Mouse (Mus musculus): ENCODE measurements at regions not wholly inside any gene's neighbourhood (a gene's known extent, or its start where the extent isn't known, plus 50 kb on each side); places are given as distances from the start of the nearest gene placed in this dataset.
A peak's percentile ranks its signal among the peaks of the same experiment; 100 is the strongest.

GRCm38 (mm10) chr8:126854121-126855055 lies 91.3 kb downstream of the Tomm20 start:
- DNase-seq, result no peak

- DNase-seq, result peak; percentile 23
Observed at GRCm38 (mm10) chr8:126852663-126853390, 92.8 kb downstream of the Tomm20 start.

- DNase-seq, result no peak
Observed at GRCm38 (mm10) chr8:126852184-126852583, 93.5 kb downstream of the Tomm20 start.

DNA sequence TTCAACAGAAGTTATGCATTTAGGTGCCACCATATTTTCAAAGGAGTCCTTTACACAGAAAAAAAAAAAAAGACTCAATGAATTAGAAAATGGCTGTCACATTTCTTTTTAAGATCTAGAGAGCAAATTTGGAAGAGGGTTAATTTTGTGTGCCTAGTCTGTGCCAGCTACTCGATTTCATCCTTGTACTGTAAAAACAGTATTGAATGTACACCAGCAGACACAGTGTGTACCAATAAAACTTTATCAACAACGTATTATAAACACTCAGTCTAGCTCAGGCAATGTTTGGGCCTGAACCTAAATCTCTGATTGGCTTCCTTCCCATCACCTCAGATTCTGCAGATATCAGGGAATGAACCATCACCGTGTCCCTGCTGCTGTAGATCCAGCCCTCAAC lies 93.9 kb downstream of the Tomm20 start:
- DNase-seq, result no peak

- no peak for DNase-seq
Observed at GRCm38 (mm10) chr8:126850189-126850535, 95.5 kb downstream of the Tomm20 start.

DNA sequence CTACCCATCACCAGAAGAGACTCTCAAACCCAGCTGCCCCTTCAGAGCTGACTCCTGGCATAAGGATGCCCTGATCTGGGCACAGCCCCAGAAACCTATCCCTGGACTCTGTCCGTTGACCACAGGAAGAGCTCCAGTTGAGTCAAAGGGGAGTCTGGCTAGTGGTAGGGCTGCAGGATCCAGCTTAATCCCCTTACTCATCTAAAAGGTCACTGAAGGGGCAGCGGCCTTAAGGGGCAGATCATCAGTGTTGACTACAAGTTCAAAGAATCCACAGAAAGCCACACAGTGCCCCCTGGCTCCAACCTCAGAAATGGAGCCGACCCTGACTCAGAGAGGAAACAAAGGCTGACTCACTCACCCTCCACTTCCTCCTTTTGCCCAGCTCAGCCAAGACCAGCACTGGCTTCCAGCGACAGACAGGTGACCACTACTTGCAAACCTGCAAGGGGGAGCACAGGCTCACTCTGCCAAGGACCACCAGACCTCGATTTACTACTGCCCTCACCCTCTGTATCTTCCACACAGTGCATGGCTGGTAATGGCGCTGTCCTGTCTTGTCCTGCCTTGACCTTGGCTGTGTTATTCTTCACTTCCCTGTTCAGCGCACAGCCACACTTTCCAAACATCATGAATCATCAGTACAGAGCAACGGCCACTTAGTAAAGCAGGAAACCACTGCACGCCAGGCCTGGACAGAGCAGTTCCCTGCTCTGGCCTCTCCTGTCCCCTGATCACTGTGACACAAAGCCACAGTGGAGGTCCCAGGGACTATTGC lies 96.0 kb downstream of the Tomm20 start:
- DNase-seq, result peak; percentile 56

GRCm38 (mm10) chr8:126848369-126849105 lies 97.1 kb downstream of the Tomm20 start:
- no peak for DNase-seq

DNA sequence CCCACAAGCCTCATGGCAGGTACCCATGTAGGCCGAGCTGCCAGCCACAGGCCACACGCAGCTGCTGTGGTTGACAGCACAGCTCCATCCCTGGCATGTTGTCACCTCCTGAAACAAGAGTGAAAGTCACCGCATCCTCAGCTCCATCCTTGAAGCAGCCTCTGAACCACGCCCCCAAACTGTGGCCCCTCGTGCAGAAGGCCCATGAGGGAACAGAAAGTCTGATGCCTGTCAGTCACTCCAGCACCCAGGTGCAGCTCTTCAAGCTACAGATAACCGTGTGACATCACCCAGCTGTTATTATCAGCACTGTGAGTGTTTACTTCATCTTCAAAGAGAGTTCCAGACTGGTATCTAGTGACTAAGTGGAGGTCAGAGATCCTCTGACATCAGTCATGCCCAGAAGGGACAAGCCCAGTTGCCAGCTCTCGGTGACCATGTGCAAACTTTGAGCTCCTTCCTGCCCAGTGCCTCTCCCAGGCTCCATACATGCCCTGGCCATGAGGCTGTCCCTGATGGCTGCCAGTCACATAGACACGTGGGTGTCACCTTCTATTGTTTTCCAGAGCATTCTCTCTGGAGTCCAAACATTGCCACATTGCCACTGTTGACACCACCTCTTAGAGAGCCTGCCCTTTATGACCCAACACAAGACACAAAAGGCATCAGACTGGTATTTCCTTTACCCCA lies 97.8 kb downstream of the Tomm20 start:
- DNase-seq, result peak; percentile 25

GRCm38 (mm10) chr8:126846188-126846565 lies 99.5 kb downstream of the Tomm20 start:
- DNase-seq, result no peak

GRCm38 (mm10) chr8:126845530-126846187 lies 100.0 kb downstream of the Tomm20 start:
- no peak for DNase-seq

GRCm38 (mm10) chr8:126844627-126845026 lies 101.0 kb downstream of the Tomm20 start:
- no peak for DNase-seq

DNA sequence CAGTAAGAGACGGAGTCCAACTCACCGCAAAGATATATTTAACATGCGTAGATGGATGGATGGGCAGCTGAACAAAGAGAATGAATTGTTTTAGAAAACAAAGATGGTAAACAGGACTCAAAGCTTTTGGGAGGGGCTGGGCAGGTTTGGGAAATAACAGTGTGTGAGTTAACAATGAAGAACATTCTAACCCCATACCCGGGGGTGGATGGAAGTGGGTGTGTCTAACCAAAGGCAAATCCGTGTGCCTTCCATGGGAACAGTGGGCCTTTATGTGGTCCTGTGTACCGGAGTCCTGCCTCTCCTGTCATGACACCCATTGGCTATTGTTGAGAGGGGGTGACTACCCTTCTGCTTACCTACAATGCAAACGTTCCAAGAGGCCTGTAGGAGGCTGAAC lies 104.5 kb downstream of the Tomm20 start:
- no peak for DNase-seq

GRCm38 (mm10) chr8:126839712-126840355 lies 105.8 kb downstream of the Tomm20 start:
- DNase-seq, result peak; percentile 83

DNA sequence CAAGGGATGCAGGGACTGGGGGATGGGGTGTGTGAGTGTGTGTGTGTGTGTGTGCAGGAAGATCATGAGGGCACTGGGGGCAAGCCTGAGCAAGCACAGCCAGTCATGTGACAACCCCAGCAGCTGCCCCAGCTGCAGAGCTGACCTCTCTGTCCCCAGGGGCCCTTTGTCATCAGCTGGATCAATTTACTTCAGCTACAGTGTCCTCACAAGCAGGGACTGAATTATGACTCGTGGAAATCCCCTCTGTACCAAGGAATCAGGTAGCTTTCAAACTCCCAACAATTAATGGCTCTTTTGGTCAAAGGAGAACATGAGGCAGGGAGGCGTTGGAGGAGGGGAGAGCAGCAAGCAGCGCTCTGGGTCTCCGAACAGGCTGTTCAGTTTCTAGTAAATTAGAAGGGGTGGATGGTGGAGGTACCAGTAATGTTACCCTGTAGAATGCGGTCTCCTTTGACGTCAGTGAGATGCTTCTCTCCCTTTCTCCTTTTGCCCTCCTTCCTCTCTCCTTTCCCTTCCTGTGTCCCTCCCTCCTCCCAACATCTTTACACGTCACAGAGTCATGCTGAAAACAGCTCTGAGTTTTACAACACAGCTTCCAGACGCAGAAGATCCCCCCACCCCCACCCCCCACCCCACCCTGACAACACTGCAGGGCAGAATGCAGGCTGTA lies 106.5 kb downstream of the Tomm20 start:
- DNase-seq, result peak; percentile 43

DNA sequence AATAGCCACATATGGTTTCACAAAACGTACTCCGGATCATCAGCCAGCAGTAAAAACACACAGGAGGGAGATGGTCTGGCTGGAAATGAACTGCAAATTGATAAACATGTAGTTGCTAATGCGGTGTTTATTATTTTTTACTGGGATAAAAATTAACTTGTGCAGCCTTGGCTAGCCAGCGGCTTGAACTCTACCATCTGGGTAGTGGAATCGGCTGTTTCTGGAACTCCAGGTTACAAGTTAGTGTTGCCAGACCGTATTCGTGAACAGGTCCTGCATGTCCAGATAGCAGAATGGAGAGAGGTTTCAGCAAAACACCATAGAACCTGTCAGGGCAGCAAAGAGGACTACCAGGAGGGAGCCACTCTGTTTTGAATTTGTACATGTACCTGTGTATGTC lies 107.4 kb downstream of the Tomm20 start:
- no peak for DNase-seq

- peak; percentile 88 for DNase-seq
Observed at GRCm38 (mm10) chr8:126837318-126838025, 108.2 kb downstream of the Tomm20 start.

- DNase-seq, result no peak
Observed at GRCm38 (mm10) chr8:126835554-126835953, 110.1 kb downstream of the Tomm20 start.

DNA sequence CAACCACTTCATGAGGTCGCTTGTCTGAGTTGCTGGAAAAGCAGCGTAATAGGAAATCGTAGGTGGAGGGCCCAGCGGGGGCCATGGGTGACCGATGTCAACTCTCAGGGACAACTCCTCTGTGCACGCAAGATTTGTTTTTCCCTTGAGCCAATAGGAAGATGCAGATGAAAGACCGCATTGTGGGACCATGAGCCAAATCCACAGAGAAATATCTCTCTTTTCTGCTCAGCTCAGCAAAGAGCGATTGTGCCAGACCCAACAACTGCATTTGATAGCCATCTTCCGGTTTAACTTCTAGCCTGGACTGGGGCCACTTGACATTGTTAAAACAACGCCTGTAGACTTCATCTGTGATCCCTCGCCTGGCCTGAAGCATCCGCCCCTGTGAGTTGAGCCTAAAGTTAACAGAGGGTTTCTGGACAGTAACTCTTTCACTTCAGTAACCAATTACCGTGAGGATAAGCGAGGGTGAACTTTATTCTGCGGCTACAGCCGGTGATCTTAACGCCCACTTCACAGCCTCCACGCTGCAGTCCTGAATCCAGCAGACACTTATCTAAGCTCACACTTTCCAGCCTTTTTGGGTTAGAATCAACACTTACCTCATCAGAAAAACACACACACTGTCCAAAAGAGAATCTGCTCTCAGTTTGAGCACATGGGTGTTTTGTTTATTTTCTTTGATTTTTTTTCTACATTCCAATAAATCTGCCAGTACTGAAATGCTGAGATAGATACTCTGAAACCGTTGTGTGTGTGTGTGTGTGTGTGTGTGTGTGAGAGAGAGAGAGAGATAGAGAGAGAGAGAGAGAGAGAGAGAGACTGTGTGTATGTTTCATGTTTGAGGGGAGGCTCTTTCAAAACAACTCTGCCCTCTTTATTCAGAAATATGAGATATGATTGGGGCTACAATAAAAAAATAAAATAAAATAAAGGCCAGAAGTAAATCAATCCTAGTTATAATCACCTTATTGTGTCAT lies 111.9 kb downstream of the Tomm20 start:
- DNase-seq, result peak; percentile 73

All from heart, postnatal 4 days (tissue).